Mouse (Mus musculus) midbrain, embryonic 13.5 days (tissue): ENCODE data around the gene Emc1. TPM values are rescaled to one million over a fixed set of nuclear protein-coding genes. Genes with fewer than 3 reads are reported as not detected.

Experiments
- ATAC-seq: fragments of 200-750 bp; cut with Nextera tagmentation; 2 replicates; pipeline ENCODE4 v1.8.0; 2017; ENCODE audit warnings: mild to moderate bottlenecking, moderate TSS enrichment, moderate library complexity
- H3K27ac ChIP-seq: fragments of 300-500 bp; sonication (generic); 2 replicates; pipeline ENCODE4 v1.5.1; 2015; ENCODE audit warnings: inconsistent platforms, mild to moderate bottlenecking, moderate library complexity
- H3K27me3 ChIP-seq: fragments of 300-500 bp; sonication (generic); 2 replicates; pipeline ENCODE4 v1.6.1; 2015; ENCODE audit warnings: mild to moderate bottlenecking, inconsistent platforms
- H3K36me3 ChIP-seq: fragments of 300-500 bp; sonication (generic); 2 replicates; pipeline ENCODE4 v1.6.1; 2015; ENCODE audit warnings: mild to moderate bottlenecking, inconsistent platforms
- H3K4me1 ChIP-seq: fragments of 300-500 bp; sonication (generic); replicated peaks from 2 replicates; pipeline ENCODE4 v1.6.1; 2015; ENCODE audit warnings: inconsistent platforms
- H3K4me2 ChIP-seq: fragments of 300-500 bp; sonication (generic); replicated peaks from 2 replicates; pipeline ENCODE4 v1.6.1; 2015; ENCODE audit warnings: moderate library complexity, mild to moderate bottlenecking, inconsistent platforms
- H3K4me3 ChIP-seq: fragments of 300-500 bp; sonication (generic); replicated peaks from 2 replicates; pipeline ENCODE4 v1.5.1; 2015; ENCODE audit warnings: mild to moderate bottlenecking, inconsistent platforms
- H3K9ac ChIP-seq: fragments of 300-500 bp; sonication (generic); replicated peaks from 2 replicates; pipeline ENCODE4 v1.6.1; 2015; ENCODE audit warnings: mild to moderate bottlenecking, inconsistent platforms
- H3K9me3 ChIP-seq: fragments of 300-500 bp; sonication (generic); 2 replicates; pipeline ENCODE4 v1.6.1; 2016; ENCODE audit warnings: mild to moderate bottlenecking, inconsistent platforms
- WGBS: fragments of 180-500 bp; shearing (Covaris S2); methylation state at CpG from one replicate; pipeline ENCODE4 v1.1.7; 2015; 5-methylcytosine and 5-hydroxymethylcytosine counted together
- microRNA-seq: library from miRNA; unstranded; fragments of <30 nt; microRNA quantifications from one replicate; pipeline ENCODE4, GENCODE M21; 2016
- polyA plus RNA-seq: library from polyadenylated mRNA; unstranded; fragments of >200 nt; fragmentation: Nextera tagmentation; extraction: Ambion mirVana; gene quantifications from 2 replicates; pipeline ENCODE4 v1.2.1, GENCODE M21; 2015

The Emc1 gene
- polyA plus RNA-seq, 1 experiment from 2014 or later = 42.0 TPM

- Histone ChIP-seq H3K4me1 (no peaks in the 10 kb centered on the region), H3K9ac (no peak overlapping the region), H3K36me3 (peaks cover 95% of the 10 kb centered on the region), H3K9me3 (no peaks in the 10 kb centered on the region), H3K27me3 (no peaks in the 10 kb centered on the region), H3K4me2 (no peak overlapping the region), H3K27ac (no peak overlapping the region), H3K4me3 (no peak overlapping the region)
- no peak for ATAC-seq
- WGBS = 85% methylated on average over 2 of the region's 2 CpGs
Measured at GRCm38 (mm10) chr4:139395431-139395830, 43.0 kb downstream of the Emc1 start.

GRCm38 (mm10) chr4:139400487-139400886, 48.1 kb downstream of the Emc1 start:
- Histone ChIP-seq H3K4me1 (no peaks in the 10 kb centered on the region), H3K27me3 (no peaks in the 10 kb centered on the region), H3K36me3 (peaks cover 93% of the 10 kb centered on the region), H3K9ac (no peak overlapping the region), H3K4me2 (no peak overlapping the region), H3K9me3 (no peaks in the 10 kb centered on the region), H3K27ac (no peak overlapping the region), H3K4me3 (no peak overlapping the region)
- ATAC-seq = no peak
- whole genome bisulfite sequencing = 89% methylated on average over 5 of the region's 5 CpGs

GRCm38 (mm10) chr4:139403214-139403613, 50.8 kb downstream of the Emc1 start:
- Histone ChIP-seq H3K36me3 (peaks cover 95% of the 10 kb centered on the region), H3K9ac (no peak overlapping the region), H3K4me1 (no peaks in the 10 kb centered on the region), H3K27ac (no peak overlapping the region), H3K9me3 (no peaks in the 10 kb centered on the region), H3K4me2 (no peak overlapping the region), H3K4me3 (no peak overlapping the region), H3K27me3 (no peaks in the 10 kb centered on the region)
- ATAC-seq = no peak
- 89% methylated on average over 14 of the region's 14 CpGs for WGBS

GRCm38 (mm10) chr4:139411351-139411750, 59.0 kb downstream of the Emc1 start:
- Histone ChIP-seq H3K4me3 (no peak overlapping the region), H3K27me3 (no peaks in the 10 kb centered on the region), H3K36me3 (peaks cover 98% of the 10 kb centered on the region), H3K9ac (no peak overlapping the region), H3K9me3 (no peaks in the 10 kb centered on the region), H3K4me1 (no peaks in the 10 kb centered on the region), H3K27ac (no peak overlapping the region), H3K4me2 (no peak overlapping the region)
- 98% methylated on average over 3 of the region's 3 CpGs for WGBS
- no peak for ATAC-seq

GRCm38 (mm10) chr4:139417868-139418267, 65.5 kb downstream of the Emc1 start:
- Histone ChIP-seq H3K9me3 (no peaks in the 10 kb centered on the region), H3K4me1 (no peaks in the 10 kb centered on the region)

GRCm38 (mm10) chr4:139421621-139422020, 69.2 kb downstream of the Emc1 start:
- Histone ChIP-seq H3K27me3 (no peaks in the 10 kb centered on the region), H3K9me3 (no peaks in the 10 kb centered on the region), H3K9ac (no peak overlapping the region), H3K4me2 (no peak overlapping the region), H3K27ac (no peak overlapping the region), H3K4me3 (no peak overlapping the region), H3K4me1 (no peaks in the 10 kb centered on the region), H3K36me3 (peaks cover 100% of the 10 kb centered on the region)
- WGBS = 97% methylated on average over 7 of the region's 7 CpGs
- ATAC-seq = no peak

More at GRCm38 (mm10) chr4:139417868-139418267, 65.5 kb downstream of the Emc1 start:
- Histone ChIP-seq H3K27ac (no peak overlapping the region), H3K27me3 (no peaks in the 10 kb centered on the region), H3K36me3 (peaks cover 99% of the 10 kb centered on the region), H3K4me3 (no peak overlapping the region), H3K9ac (no peak overlapping the region), H3K4me2 (no peak overlapping the region)
- no peak for ATAC-seq
- WGBS = 62% methylated on average over 1 of the region's 1 CpGs

- WGBS = 95% methylated on average over 2 of the region's 2 CpGs
- ATAC-seq = no peak
- no peak overlapping the region for H3K9ac ChIP-seq
- peaks cover 100% of the 10 kb centered on the region for H3K36me3 ChIP-seq
- no peaks in the 10 kb centered on the region for H3K4me1 ChIP-seq
- H3K9me3 ChIP-seq = no peaks in the 10 kb centered on the region
- H3K27me3 ChIP-seq = no peaks in the 10 kb centered on the region
- no peak overlapping the region for H3K4me2 ChIP-seq
- no peak overlapping the region for H3K27ac ChIP-seq
- H3K4me3 ChIP-seq = no peak overlapping the region
Measured at GRCm38 (mm10) chr4:139422409-139422808, 70.0 kb downstream of the Emc1 start.

- Histone ChIP-seq H3K9me3 (no peaks in the 10 kb centered on the region), H3K4me1 (no peaks in the 10 kb centered on the region), H3K36me3 (peaks cover 100% of the 10 kb centered on the region), H3K27me3 (no peaks in the 10 kb centered on the region), H3K27ac (no peak overlapping the region), H3K4me2 (no peak overlapping the region), H3K9ac (no peak overlapping the region), H3K4me3 (no peak overlapping the region)
- ATAC-seq = no peak
- 85% methylated on average over 2 of the region's 2 CpGs for WGBS
Measured at GRCm38 (mm10) chr4:139423270-139423669, 70.9 kb downstream of the Emc1 start.

Small RNAs within 50 kb of the gene (microRNA-seq; reads per million reads assigned to microRNA genes)
- gene Gm24245 (1.4 reads per million), gene Gm25732 (0.62 reads per million)

Other genes with a start within 250 kb of the Emc1 start
- 414 and 419 TPM in 2 replicates for gene Minos1, start 221.5 kb upstream of the Emc1 start, polyA plus RNA-seq
- gene Capzb, start 159.7 kb upstream of the Emc1 start, polyA plus RNA-seq = 321 and 324 TPM in 2 replicates
- 15.1 and 15.2 TPM in 2 replicates for gene Pqlc2, start 41.9 kb upstream of the Emc1 start, polyA plus RNA-seq
- gene Akr7a5, start 41.8 kb upstream of the Emc1 start, polyA plus RNA-seq = 65.0 and 66.5 TPM in 2 replicates
- 97.9 and 105 TPM in 2 replicates for gene Mrto4, start within 50 bp of the Emc1 start, polyA plus RNA-seq
- 75.8 and 85.2 TPM in 2 replicates for gene Ubr4, start within 50 bp of the Emc1 start, polyA plus RNA-seq
- 4.4 and 4.6 TPM in 2 replicates for gene Iffo2, start 178.0 kb downstream of the Emc1 start, polyA plus RNA-seq